Mouse (Mus musculus) kidney, adult 9 months (tissue): ENCODE data around the gene Pik3r1.

ENCODE experiments used
- DNase-seq: peaks from one replicate; pipeline ENCODE4 v3.0.0; 2022

The Pik3r1 gene

GRCm38 (mm10) chr13:101707226-101707625 is 60.8 kb downstream of the Pik3r1 start:
- DNase-seq, result no peak

DNA sequence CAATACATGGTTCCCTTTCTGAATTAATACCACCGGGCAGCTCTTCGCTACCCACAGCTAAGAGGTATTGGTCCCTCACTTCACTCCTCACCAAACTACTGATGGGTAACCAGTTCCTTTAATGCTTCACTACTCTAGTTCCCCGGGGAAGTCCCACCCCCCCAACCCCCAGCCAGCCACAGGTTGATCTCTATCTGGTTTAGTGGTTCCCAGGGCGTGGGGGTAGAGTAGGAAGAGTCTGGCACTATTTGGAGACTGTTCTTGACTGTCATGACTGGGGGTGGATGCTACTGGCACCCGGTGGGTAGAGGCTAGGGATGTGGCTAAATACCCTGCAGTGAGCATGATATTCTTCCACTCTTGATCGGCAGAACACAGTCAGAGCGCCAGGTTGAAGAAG is 61.6 kb downstream of the Pik3r1 start:
- no peak for DNase-seq

DNA sequence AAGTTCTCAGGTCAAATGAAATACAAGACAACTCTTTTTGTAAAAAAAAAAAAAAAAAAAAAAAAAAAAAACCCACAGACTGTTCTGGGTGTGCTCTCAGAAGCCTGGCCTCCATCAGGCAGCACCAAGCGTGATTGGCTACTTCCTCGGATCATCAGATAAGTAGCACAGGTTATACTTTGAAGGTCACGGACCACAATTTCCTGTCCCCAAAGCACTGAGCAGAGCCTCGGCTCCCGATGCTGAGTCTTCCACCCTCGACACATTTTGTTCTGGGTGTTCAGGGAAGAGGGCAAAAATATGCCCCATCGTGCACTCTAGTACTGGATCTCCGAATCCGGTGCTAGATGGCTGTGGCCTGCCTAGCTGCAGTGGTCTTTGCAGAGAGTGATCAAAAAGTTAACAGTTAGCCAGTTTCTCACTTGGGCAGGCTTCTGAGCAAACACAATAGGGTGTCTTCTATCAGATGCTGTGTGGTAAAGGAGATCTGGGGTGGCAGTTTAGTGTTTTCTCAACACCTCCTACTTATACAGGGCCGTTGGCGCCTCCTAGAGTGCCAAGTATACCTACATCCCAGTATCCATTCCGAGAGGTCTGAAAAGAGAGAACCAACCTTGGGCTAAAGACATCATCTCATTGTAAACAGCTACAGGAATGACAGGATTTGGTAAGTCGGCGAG is 65.8 kb downstream of the Pik3r1 start:
- no peak for DNase-seq

DNA sequence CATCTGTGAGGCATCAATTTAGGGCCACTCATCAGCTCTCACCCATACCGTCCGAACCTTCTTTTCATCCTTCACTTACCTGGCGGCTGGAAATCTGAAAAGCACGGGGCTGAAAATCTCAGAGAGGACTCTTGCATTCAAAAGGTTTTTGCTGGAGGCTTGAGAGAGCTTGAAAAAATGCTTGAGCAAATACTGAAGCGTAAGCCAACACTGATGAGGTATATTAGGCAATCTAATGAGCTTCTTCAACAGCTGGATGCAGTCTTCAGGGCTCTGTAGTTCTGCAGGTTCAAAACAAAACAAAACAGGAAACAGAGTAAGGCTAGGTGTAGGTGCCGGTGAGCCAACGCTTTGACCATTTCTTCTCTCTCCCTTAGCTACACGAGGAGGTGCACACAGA is 66.4 kb downstream of the Pik3r1 start:
- DNase-seq, result no peak

DNA sequence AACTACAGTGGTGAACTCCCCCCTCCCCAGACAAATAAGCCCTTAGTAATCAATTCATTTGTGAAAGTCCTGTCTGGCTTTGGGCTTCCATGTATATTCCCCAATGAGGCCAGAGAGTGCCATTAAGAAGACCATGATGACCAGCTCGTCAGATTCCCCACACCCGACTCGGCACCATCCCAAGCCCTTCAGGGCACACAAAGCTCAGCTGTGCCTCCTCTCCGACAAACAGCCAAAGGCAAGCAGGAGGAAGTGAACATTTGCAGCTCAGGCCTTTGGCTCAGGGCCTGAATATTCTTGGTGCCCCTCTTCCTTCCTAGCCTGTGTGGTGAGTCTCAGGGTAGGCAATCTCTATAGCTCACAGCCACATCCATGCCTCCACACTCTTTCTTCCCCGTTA is 68.3 kb downstream of the Pik3r1 start:
- no peak for DNase-seq

DNA sequence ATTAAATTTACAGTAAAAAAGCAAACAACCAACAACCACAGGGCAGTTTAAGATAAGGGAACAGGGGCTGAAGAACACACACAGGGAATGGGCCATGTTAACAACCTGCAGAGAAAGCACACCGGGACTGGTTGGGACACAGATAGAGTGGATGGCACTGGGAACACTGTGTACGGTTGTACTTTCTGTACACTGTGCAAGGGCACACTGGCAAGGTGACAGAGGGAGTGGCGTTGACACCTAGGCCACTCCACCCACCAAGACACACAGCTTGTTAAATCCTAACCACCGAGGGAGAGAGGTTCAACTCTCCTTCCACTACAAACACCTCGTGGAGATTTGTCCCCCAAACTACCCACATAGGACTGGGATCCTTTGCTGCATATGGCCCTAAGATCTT is 70.1 kb downstream of the Pik3r1 start:
- peak; percentile 73 for DNase-seq

DNA sequence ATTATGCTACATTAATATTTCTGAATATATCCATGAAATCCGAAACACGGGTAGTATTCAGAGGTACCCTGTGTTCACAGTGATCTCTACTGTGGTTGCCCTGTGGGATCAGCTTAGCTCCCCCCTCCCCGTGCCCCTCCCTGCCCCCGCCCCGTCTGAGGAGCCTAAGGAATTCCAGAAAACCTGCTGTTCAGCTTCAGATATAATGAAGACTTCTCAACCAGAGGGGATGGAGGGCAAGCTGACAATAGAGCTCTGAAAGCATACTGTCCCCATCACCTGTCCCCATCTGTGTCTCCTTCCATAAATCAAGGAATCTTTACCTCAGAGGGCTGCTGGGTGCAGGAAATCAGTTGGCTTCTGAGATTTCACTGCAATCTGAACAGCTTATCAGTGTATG is 70.6 kb downstream of the Pik3r1 start:
- no peak for DNase-seq

DNA sequence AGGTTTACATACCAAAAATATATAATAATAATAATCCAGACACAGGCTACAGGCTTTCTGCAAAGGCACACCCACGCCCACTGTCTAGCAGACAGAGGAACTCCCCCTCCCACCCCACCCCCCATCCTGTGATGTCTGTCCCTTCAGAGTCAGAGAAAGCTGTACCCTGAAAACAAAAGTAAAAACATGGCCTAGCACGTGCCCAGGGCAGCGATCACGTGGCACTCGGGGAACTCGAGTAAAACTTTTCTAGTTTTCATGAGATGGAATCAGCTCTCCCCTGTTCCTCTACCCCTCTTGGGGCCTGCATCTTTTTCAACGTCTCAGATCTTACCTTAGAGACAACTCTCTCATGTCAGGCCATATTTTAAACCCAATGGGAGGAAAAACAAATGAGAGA is 71.2 kb downstream of the Pik3r1 start:
- peak; percentile 67 for DNase-seq

DNA sequence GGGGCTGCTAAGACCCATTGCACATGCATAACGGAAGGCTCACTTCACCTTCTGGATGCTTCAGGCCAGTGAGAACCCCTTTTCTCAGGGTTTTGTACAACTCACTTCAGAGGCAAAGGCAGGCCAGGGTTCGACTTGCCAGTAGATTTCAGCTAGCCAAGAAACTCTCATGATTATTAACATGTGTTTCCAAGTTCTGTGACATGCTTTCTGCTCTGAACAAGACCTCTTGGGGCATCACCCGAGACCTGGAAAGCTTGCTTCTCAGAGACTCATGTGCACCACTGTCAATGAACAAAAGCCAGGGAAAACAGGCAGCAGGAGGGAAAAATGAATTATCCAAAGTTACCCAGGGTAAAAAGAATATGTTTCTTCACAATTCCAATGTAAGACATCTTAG is 71.7 kb downstream of the Pik3r1 start:
- no peak for DNase-seq

GRCm38 (mm10) chr13:101695876-101696275 is 72.1 kb downstream of the Pik3r1 start:
- DNase-seq, result peak; percentile 94

- peak; percentile 93 for DNase-seq
Observed at GRCm38 (mm10) chr13:101694496-101695251, 73.3 kb downstream of the Pik3r1 start.

DNA sequence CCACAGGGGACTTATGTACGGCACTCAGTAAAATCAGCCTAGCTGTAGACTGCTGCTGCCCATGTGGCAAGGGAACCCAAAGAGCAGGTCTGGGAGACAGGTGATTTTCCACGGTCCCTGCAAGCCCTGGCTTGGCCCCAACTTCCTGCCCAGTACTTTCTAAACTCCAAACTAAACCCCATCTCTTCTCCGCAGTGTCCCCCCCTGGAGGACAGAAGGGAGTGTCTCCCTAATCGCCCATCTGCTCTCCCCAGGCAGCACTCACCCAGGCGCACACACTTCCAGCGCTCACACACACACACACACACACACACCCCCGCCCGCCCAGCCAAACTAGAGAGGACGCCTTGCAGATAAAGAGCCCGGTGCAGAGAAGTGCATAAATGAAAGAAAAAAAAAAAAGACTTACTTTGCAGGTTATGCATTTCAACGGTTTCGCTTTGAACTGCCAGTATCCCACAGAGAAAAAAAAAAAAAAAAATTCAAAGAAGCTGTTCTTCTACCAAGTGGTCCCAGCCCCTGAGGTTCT is 74.0 kb downstream of the Pik3r1 start:
- DNase-seq, result peak; percentile 73

DNA sequence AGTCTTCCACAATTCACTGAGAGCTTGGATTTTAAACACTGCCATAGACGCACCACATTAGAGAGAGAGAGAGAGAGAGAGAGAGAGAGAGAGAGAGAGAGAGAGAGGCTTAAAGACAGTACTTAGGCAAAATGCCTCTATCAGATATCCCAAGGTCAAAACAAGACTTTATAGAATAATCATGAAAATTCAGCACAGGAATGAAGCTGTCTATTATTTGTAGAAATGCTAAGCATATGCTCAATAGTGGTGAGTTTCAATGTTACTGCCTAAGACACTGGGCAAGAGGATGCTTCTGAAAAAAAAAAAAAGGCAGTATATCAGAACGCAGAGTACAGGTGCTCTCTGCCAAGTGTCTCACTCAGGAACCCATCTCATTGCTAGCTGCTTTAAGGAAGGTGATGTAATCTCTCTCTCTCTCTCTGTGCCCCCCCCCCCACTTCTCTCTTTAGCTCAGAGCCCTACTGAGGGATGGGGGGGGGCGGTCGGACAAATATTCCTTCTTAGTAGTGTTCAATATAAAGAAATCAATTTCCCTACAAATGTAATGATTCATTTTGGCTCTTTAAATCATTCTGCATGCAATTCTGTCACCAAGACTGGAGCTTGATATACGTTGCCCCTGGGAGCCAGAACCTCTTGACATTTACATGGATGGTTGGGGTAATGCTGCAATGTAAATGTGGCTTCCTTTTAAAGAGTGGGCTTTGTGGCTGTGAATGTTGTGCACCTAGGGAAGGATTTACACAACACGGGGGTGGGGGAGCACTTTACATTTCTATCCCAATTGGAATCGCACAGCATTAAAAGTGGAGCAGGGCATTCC is 74.9 kb downstream of the Pik3r1 start:
- no peak for DNase-seq

- DNase-seq, result peak; percentile 52
Observed at GRCm38 (mm10) chr13:101692239-101692784, 75.7 kb downstream of the Pik3r1 start.

- no peak for DNase-seq
Observed at GRCm38 (mm10) chr13:101691669-101692068, 76.3 kb downstream of the Pik3r1 start.

DNA sequence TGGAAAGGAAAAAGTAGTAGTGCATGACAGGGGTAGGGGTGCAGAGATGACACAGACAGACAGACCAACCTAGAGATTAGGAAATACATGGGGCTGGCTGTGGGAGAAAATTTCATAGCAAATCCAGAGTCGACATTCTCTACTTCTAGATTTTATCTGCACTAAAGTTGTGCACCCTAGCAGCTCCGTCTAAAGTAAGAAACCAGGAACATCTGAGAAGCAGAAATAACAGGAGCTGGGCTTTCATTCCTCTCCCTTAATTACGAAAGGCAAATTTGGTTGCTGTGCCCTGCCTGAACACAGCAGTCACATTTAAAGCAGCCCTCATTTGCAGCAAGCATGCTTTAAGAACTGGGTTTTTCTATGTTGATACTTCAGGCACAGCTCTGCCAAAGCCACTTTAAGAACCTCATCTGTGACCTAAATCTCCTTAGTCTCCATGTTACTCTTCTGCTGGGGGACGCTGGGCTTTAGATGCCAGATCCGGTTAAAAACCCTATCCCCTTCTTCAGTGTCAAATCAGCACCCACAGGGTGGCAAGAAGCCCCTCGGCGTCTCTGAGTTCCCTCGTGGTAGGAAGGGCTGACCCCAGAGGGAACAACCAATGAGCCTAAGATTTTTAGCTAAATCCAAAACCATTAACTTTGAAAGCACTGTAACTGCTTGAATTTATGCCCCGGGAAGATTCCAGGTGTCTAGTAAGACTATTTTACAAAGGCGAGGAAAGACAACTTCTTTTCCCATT is 76.9 kb downstream of the Pik3r1 start:
- no peak for DNase-seq

DNA sequence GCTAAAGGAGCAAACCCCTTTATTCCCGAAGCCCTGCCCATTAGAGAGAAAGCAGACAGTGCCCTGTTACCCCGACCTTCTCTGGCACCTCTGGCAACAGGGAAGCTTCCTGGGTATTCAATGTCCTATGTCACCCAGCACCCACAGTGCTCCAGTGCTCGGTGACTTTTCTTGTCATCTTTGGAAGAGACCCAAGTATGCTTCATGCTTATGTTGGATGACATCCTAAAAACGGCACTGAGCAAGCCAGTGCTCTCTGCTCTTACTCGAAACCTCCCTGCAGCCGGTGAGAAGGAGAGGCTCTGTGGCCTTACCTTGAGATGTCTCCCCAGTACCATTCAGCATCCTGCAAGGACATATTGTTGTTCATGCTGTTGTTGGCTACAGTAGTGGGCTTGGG is 77.8 kb downstream of the Pik3r1 start:
- peak; percentile 54 for DNase-seq

DNA sequence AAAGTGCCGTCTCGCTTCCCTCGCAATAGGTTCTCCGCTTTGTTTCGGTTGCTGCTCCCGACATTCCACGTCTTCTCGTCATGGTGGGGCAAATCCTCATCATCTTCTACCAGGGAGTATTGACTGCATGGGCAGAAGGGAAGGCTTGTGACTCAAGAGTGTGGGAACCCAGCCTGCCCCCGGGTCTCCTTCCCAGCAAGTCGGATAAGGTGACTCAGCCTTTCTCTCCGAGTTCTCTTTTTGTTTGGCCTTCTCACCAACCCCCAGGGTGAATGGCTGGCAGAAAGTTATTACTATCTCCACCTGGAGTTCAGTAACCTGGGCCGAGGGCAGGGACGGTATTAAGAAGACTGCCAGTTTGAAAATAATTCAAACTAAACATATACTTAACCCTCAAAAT is 81.8 kb downstream of the Pik3r1 start:
- DNase-seq, result no peak

GRCm38 (mm10) chr13:101684706-101685105 is 83.3 kb downstream of the Pik3r1 start:
- DNase-seq, result no peak

DNA sequence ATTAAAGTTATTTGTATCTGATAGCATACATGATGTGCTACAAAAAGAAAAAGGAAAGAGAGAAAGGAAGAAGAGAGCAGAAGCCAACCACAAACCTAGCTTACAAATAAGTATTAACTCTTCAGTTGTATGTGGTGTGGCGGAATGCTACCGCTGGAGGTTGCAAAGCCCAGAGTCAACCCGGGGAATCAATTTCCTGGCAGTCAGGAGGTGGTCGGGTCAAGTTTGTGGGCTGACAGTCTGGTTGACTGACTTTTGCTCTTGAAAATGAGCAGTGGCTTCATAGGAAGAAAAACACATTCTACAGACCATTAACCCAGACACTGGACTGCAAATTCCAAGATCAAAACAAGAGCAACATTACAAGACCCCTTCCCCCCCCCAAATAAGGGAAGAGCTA is 85.6 kb downstream of the Pik3r1 start:
- no peak for DNase-seq

DNA sequence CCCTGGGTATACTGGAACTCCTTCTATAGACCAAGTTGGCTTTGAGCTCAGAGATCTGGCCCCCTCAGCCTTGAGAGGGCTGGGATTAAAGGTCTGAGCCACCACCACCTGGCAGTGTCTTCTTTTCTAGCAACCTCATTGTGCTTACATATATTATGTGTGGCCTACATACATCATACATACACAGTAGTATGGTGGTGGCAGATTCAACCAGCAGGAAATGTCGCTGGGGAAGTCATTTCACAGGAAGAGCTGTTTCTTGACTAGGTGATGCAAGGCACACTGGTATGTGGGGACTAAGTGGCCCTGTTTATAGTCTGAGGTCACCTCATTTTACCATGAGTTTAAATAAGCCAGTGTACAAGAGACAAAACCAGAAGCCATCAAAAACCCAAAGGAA is 87.9 kb downstream of the Pik3r1 start:
- no peak for DNase-seq

GRCm38 (mm10) chr13:101678984-101679383 is 89.0 kb downstream of the Pik3r1 start:
- no peak for DNase-seq
